Mouse (Mus musculus) hindbrain, postnatal 0 days (tissue): ENCODE data around the gene Syt2. TPM values are rescaled to one million over a fixed set of nuclear protein-coding genes. Genes with fewer than 3 reads are reported as not detected.
A peak's percentile ranks its signal among the peaks of the same experiment; 100 is the strongest.

Source experiments
- ATAC-seq: fragments of 200-750 bp; cut with Nextera tagmentation; 2 replicates; pipeline ENCODE4 v1.8.0; 2017; ENCODE audit warnings: mild to moderate bottlenecking, moderate TSS enrichment, moderate library complexity
- DNase-seq: peaks from one replicate; pipeline ENCODE4 v3.0.0-alpha.2; 2015; ENCODE audit warnings: low spot score
- H3K27ac ChIP-seq: fragments of 300-500 bp; sonication (generic); 2 replicates; pipeline ENCODE4 v1.5.1; 2014; ENCODE audit warnings: mild to moderate bottlenecking
- H3K27me3 ChIP-seq: fragments of 300-500 bp; sonication (generic); 2 replicates; pipeline ENCODE4 v1.6.1; 2014; ENCODE audit warnings: low read length, mixed read lengths; ENCODE audit not compliant: insufficient read depth
- H3K36me3 ChIP-seq: fragments of 300-500 bp; sonication (generic); 2 replicates; pipeline ENCODE4 v1.6.1; 2014; ENCODE audit warnings: low read length, mixed read lengths; ENCODE audit not compliant: insufficient read depth
- H3K4me1 ChIP-seq: fragments of 300-500 bp; sonication (generic); 2 replicates; pipeline ENCODE4 v1.6.1; 2014; ENCODE audit warnings: antibody characterized with exemption, low read length, mixed read lengths; ENCODE audit not compliant: insufficient read depth
- H3K4me2 ChIP-seq: fragments of 300-500 bp; sonication (generic); 2 replicates; pipeline ENCODE4 v1.6.1; 2014; ENCODE audit warnings: low read depth, mild to moderate bottlenecking, low read length, moderate library complexity, mixed read lengths
- H3K4me3 ChIP-seq: fragments of 300-500 bp; sonication (generic); 2 replicates; pipeline ENCODE4 v1.5.1; 2014; ENCODE audit warnings: low read length
- H3K9ac ChIP-seq: fragments of 300-500 bp; sonication (generic); replicated peaks from 2 replicates; pipeline ENCODE4 v1.6.1; 2014; ENCODE audit warnings: mild to moderate bottlenecking, low read length, moderate library complexity, mixed read lengths
- H3K9me3 ChIP-seq: fragments of 300-500 bp; sonication (generic); 2 replicates; pipeline ENCODE4 v1.6.1; 2016; ENCODE audit warnings: low read length, mixed read lengths
- CTCF ChIP-seq: IDR thresholded peaks from 2 replicates; pipeline ENCODE4 v1.5.1; 2016; ENCODE audit warnings: antibody characterized with exemption, control low read depth, low read depth
- WGBS: fragments of 180-500 bp; shearing (Covaris S2); extraction: QIAGEN DNeasy Blood & Tissue Kit; methylation state at CpG from one replicate; pipeline ENCODE4 v1.1.7; 2014; 5-methylcytosine and 5-hydroxymethylcytosine counted together
- polyA plus RNA-seq: library from polyadenylated mRNA; unstranded; fragments of >200 nt; fragmentation: Nextera tagmentation; extraction: Ambion mirVana; gene quantifications from 2 replicates; pipeline ENCODE4 v1.2.1, GENCODE M21; 2015
- total RNA-seq: library from RNA; depleted of rRNA; stranded (reverse); fragments of >200 nt; gene quantifications from 2 replicates; pipeline ENCODE4 v1.2.3, GENCODE M21; 2014

Syt2 gene
- total and polyA plus RNA-seq, 2 experiments from 2014 or later = 22.5 to 74.7 TPM

DNA sequence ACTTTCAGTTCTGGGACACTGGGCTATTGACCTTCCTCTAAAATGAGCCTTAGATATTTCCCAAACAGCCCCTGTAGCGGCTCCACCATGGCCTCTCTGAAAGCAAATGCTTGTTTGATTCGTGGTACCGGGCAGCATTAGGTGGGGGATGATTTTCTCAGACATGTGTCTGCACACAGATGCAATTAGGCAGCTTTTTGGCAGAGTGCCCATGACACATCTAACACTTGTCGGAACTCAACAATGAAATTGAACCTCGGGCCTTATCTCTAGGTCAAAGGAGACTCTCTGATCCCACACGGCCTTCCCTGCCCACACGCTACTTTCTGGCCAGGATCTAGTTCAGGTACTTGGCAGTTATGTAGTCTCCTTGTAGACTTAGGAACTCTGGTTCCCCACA is 12.4 kb downstream of the Syt2 start:
- no peaks in the 10 kb centered on the region for H3K4me1 ChIP-seq
- no peaks in the 10 kb centered on the region for H3K9me3 ChIP-seq
- WGBS = 53% methylated on average over 7 of the region's 7 CpGs
- no peak overlapping the region for H3K9ac ChIP-seq
- no peak overlapping the region for H3K4me3 ChIP-seq
- no peak overlapping the region for H3K4me2 ChIP-seq
- no peak for DNase-seq
- no peak overlapping the region for H3K27ac ChIP-seq
- TF ChIP-seq CTCF = no peak
- H3K36me3 ChIP-seq = no peaks in the 10 kb centered on the region
- no peak for ATAC-seq
- H3K27me3 ChIP-seq = no peaks in the 10 kb centered on the region

DNA sequence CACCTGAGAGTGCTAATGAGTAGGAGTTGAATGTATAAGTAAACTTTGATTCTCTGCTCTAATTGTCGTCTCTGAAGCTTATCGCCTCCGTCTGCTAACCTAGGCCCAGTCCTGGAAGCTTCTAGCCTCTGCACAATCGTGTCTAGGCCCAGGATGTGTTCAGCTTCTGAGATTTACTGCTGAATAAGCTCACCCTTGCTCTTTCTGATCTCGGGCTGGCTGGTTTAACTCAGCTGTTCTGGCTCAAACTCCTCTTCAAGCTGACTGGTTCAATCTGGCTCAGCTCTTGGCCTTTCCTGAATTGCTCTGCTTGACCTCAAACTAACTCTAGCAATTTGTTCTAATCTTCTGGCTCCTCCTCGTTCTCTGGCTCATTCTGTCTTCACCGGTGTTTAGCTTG is 13.7 kb downstream of the Syt2 start:
- no peak for TF ChIP-seq CTCF
- H3K9ac ChIP-seq = no peak overlapping the region
- no peak overlapping the region for H3K4me2 ChIP-seq
- no peaks in the 10 kb centered on the region for H3K4me1 ChIP-seq
- no peaks in the 10 kb centered on the region for H3K9me3 ChIP-seq
- H3K36me3 ChIP-seq = no peaks in the 10 kb centered on the region
- no peaks in the 10 kb centered on the region for H3K27me3 ChIP-seq
- DNase-seq = no peak
- WGBS = 68% methylated on average over 7 of the region's 7 CpGs
- no peak overlapping the region for H3K27ac ChIP-seq
- H3K4me3 ChIP-seq = no peak overlapping the region
- ATAC-seq = no peak

DNA sequence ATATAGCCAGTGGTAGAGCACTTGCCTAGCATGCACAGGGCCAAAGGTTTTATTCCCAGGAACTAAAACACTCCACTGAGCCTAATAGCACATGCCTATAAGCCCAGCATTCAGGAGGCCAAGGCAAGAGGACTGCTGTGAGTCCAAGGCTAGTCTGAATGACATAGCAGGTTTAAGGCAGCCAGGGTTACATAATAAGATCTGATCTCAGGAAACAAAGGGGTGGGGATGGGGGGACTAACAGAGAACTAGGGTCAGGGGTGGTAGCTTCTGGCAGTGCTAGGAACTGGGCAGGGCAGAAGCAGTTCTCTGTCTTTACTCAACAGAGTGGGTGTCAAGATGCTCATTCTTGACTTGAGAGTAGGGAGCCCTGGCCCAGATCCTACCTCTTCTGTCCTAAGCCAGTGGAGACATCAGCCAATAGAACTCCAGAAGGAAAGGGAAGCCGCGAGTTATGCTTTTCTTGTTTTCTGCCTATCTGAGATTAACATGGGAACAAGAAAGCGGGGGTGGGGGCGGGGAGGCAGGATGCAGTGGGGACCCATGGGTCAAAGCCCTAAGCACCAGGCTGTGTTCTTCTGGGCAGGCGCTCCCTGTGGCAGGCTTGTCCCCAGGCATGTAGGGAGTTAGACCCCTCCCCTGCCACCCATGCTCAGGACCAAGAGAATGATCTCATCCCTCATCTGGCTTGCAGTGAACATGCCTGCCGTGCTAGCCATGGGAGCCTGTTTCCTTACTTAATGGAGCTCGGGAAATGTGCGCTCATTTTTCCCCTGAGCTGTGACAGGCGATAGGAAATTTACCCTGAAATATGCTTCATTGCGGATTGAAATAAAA is 25.0 kb downstream of the Syt2 start:
- Histone ChIP-seq H3K4me1 (no peaks in the 10 kb centered on the region), H3K27ac (no peak overlapping the region), H3K9ac (no peak overlapping the region), H3K4me3 (no peak overlapping the region), H3K27me3 (no peaks in the 10 kb centered on the region), H3K36me3 (no peaks in the 10 kb centered on the region), H3K9me3 (no peaks in the 10 kb centered on the region), H3K4me2 (no peak overlapping the region)
- no peak for TF ChIP-seq CTCF
- peak; percentile 40 for DNase-seq
- 0 out of 2 replicates have a peak, but pooled peaks have one; percentile 44 for ATAC-seq
- 66% methylated on average over 10 of the region's 10 CpGs for WGBS

DNA sequence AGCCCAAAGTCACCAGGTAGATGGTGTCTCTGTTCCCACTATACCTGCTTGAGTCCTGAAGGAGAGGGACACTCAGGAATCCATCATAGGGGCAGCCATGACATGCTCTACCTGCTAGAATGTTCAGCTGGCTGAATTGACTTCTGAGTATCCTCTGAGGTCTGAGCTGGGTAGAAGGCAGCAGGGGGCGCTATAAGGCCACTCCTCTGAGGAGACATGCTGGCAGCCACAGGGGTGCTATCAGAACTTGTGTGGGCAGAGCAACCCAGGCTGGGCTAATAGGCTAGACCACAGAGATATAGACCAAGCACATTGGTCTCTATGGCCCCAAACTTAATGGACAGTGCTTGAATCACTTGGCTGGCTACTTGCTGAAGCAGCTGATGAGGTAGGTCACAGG is 27.8 kb downstream of the Syt2 start:
- Histone ChIP-seq H3K4me2 (no peak overlapping the region), H3K27ac (no peak overlapping the region), H3K4me1 (no peaks in the 10 kb centered on the region), H3K27me3 (no peaks in the 10 kb centered on the region), H3K4me3 (no peak overlapping the region), H3K9me3 (no peaks in the 10 kb centered on the region), H3K36me3 (no peaks in the 10 kb centered on the region), H3K9ac (no peak overlapping the region)
- peak; percentile 21; the same call in 1 of the 2 replicates for TF ChIP-seq CTCF
- no peak for ATAC-seq
- DNase-seq = no peak
- 12% methylated on average over 1 of the region's 1 CpGs for WGBS

DNA sequence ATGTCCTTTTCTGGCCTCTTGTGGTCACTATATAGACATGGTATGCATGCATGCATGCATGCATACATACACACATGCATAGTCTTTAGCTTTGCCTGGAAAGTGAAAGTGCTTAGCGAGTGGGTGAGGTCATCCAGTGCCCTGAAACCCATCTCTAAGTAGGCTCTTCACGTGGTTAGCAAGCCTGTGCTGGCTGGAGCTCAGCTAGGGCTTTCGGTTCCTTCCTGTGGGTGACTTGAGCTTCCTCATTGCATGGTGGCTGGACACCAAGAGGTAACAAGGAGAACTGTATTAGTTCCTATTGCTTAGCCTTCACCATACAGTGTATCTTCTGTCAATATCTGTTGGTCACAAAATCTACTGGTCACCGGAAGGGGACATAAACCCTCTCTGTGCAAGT is 33.0 kb downstream of the Syt2 start:
- no peaks in the 10 kb centered on the region for H3K36me3 ChIP-seq
- no peak for TF ChIP-seq CTCF
- no peak for ATAC-seq
- H3K4me2 ChIP-seq = no peak overlapping the region
- no peaks in the 10 kb centered on the region for H3K9me3 ChIP-seq
- H3K27me3 ChIP-seq = no peaks in the 10 kb centered on the region
- no peak overlapping the region for H3K27ac ChIP-seq
- no peak for DNase-seq
- no peak overlapping the region for H3K4me3 ChIP-seq
- H3K4me1 ChIP-seq = no peaks in the 10 kb centered on the region
- 80% methylated on average over 4 of the region's 4 CpGs for WGBS
- no peak overlapping the region for H3K9ac ChIP-seq

DNA sequence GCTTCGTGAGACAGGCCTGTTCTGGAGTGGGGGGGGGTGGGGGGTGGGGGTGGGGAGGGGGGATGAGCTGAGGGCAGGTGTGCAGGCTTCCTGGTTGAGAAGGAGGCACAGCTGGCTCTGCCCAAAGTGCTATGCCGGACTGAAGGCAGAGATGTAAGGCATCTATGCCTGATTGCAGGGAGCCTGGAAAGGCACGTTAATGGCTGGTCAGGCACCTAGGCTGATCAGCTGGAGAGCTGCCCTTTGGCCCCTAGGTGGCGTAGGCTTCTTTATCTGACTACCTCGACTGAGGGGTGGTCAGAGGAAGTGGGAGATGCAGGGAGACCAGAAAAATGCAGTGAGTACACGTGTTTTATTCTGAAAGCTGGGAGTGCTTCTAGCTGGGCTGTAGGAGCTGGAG is 34.1 kb downstream of the Syt2 start:
- 25% methylated on average over 6 of the region's 6 CpGs for WGBS
- ATAC-seq = no peak
- H3K4me2 ChIP-seq = no peak overlapping the region
- no peaks in the 10 kb centered on the region for H3K27me3 ChIP-seq
- no peak overlapping the region for H3K4me3 ChIP-seq
- no peak overlapping the region for H3K9ac ChIP-seq
- no peaks in the 10 kb centered on the region for H3K9me3 ChIP-seq
- no peak for DNase-seq
- H3K36me3 ChIP-seq = no peaks in the 10 kb centered on the region
- peak; percentile 28; the same call in 1 of the 2 replicates for TF ChIP-seq CTCF
- H3K27ac ChIP-seq = no peak overlapping the region
- H3K4me1 ChIP-seq = no peaks in the 10 kb centered on the region

DNA sequence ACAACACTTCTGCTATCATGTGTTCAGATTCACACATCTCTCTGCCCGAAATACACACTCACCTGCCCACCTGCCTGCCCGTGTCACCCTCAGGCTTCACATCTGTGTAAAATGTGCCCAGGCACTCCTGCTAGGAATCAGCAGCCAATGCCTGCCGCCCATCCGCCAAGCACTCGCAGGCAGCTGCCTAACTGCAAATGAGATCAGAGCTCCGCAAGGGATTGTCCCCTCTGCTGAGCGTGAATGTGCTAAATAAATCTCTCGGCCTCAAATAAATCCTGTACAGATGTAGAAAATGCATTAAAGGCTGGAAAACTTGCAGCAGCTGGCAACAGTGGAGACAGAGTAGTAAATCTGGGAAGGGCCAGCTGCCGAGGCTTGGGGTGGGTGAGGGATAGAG is 36.0 kb downstream of the Syt2 start:
- no peak overlapping the region for H3K27ac ChIP-seq
- H3K4me2 ChIP-seq = no peak overlapping the region
- ATAC-seq = peak; percentile 35; the same call in 1 of the 2 replicates
- no peaks in the 10 kb centered on the region for H3K9me3 ChIP-seq
- H3K4me1 ChIP-seq = no peaks in the 10 kb centered on the region
- H3K36me3 ChIP-seq = no peaks in the 10 kb centered on the region
- H3K4me3 ChIP-seq = no peak overlapping the region
- H3K27me3 ChIP-seq = no peaks in the 10 kb centered on the region
- 40% methylated on average over 9 of the region's 9 CpGs for WGBS
- no peak for TF ChIP-seq CTCF
- DNase-seq = peak; percentile 46
- H3K9ac ChIP-seq = no peak overlapping the region
